Mouse (Mus musculus): ENCODE results near the gene Ccdc136. TPM values are rescaled to one million over a fixed set of nuclear protein-coding genes. Genes with fewer than 3 reads are reported as not detected.
A peak's percentile ranks its signal among the peaks of the same experiment; 100 is the strongest.

Ccdc136 gene
- total and polyA plus RNA-seq, 3 experiments, result 0.22 TPM; not detected in 2

GRCm38 (mm10) chr6:29347189-29347588, 48.9 kb upstream of the Ccdc136 start (continued):
- no peak for TF ChIP-seq HCFC1 (IDR thresholded peaks at IDR 0.05; ENCODE audit: low read depth, low read length)
- 0 out of 2 replicates have a peak, but pooled peaks have one; percentile 67 for TF ChIP-seq CHD1 (IDR thresholded peaks at IDR 0.05; ENCODE audit: low read depth, low read length)
- TF ChIP-seq MYC (IDR thresholded peaks at IDR 0.05; ENCODE audit: low read depth, low read length), result peak; percentile 56

- Histone ChIP-seq H3K27me3 (ENCODE audit: control insufficient read depth in 1 of 2, insufficient read depth in 2 of 2, low read length in 2 of 2) (peaks cover 6 to 7% of the 10 kb centered on the region in 2 experiments), H3K79me2 (ENCODE audit: control insufficient read depth, insufficient read depth, low read length, poor library complexity) (peaks cover 30% of the 10 kb centered on the region), H3K27ac (ENCODE audit: control insufficient read depth, low read depth, low read length) (peak within 1 kb of the TSS; percentile 64), H3K9ac (ENCODE audit: control insufficient read depth, low read depth, low read length, poor library complexity, severe bottlenecking) (peak within 1 kb of the TSS; percentile 90), H3K36me3 (ENCODE audit: control insufficient read depth in 1 of 2, insufficient read depth in 2 of 2, low read length in 2 of 2) (peaks cover 0 to 18% of the 10 kb centered on the region in 2 experiments; a peak in 3 of 4 replicates), H3K9me3 (replicated peaks; ENCODE audit: insufficient read depth, low read length) (no peaks in the 10 kb centered on the region), H3K4me1 (ENCODE audit: control insufficient read depth in 1 of 2, insufficient read depth in 2 of 2, low read length in 2 of 2) (peaks cover 7 to 12% of the 10 kb centered on the region in 2 experiments), H3K4me3 (ENCODE audit: control insufficient read depth in 1 of 2, insufficient read depth in 1 of 2, low read depth in 2 of 2, low read length in 2 of 2) (peak within 1 kb of the TSS; percentile 82 to 95)
- peak; percentile 99 for DNase-seq (ENCODE audit: low read depth, low spot score)
- TF ChIP-seq SMC3 (IDR thresholded peaks at IDR 0.05; ENCODE audit: low read depth, low read length) (no peak), MEF2A (IDR thresholded peaks at IDR 0.05; ENCODE audit: extremely low read depth, insufficient replicate concordance, low read depth, low read length, poor library complexity, severe bottlenecking) (no peak), USF2 (IDR thresholded peaks at IDR 0.05; ENCODE audit: borderline replicate concordance in 1 of 2, insufficient read depth in 1 of 2, low read depth in 1 of 2, low read length in 2 of 2) (no peak), POLR2AphosphoS2 (IDR thresholded peaks at IDR 0.05; ENCODE audit: low read length) (peak; percentile 88), HCFC1 (IDR thresholded peaks at IDR 0.05; ENCODE audit: low read depth, low read length) (peak; percentile 75), ELF1 (IDR thresholded peaks at IDR 0.05; ENCODE audit: low read depth, low read length) (peak; percentile 50; the same call in 1 of the 2 replicates), NRF1 (IDR thresholded peaks at IDR 0.05; ENCODE audit: insufficient read depth, low read depth, low read length, poor library complexity, severe bottlenecking) (peak; percentile 52; the same call in 1 of the 2 replicates), KAT2A (conservative IDR thresholded peaks at IDR 0.05; ENCODE audit: low read depth, low read length) (no peak), SIN3A (IDR thresholded peaks at IDR 0.05; ENCODE audit: low read length) (peak; percentile 70; the same call in 1 of the 2 replicates), CHD1 (IDR thresholded peaks at IDR 0.05; ENCODE audit: low read depth, low read length) (no peak), RAD21 (IDR thresholded peaks at IDR 0.05; ENCODE audit: low read depth, low read length) (no peak), NELFE (IDR thresholded peaks at IDR 0.05; ENCODE audit: low read depth, low read length) (peak; percentile 91), POLR2AphosphoS5 (IDR thresholded peaks at IDR 0.05; ENCODE audit: borderline replicate concordance, low read depth, low read length) (no peak; the same call in 1 of the 2 replicates), TCF12 (IDR thresholded peaks at IDR 0.05; ENCODE audit: low read depth, low read length) (peak; percentile 59; the same call in 1 of the 2 replicates), BHLHE40 (IDR thresholded peaks at IDR 0.05; ENCODE audit: borderline replicate concordance, low read depth, low read length) (no peak), CTCF (IDR thresholded peaks at IDR 0.05 in 2 of 3, conservative IDR thresholded peaks at IDR 0.05 in 1 of 3; ENCODE audit: control insufficient read depth in 1 of 3, insufficient read depth in 1 of 3, low read depth in 2 of 3, low read length in 3 of 3, poor library complexity in 1 of 3, severe bottlenecking in 1 of 3) (no peak), MYB (IDR thresholded peaks at IDR 0.05; ENCODE audit: low read depth, low read length) (no peak), CHD2 (IDR thresholded peaks at IDR 0.05; ENCODE audit: low read length) (no peak), MAX (IDR thresholded peaks at IDR 0.05; ENCODE audit: low read length) (no peak), TBP (IDR thresholded peaks at IDR 0.05; ENCODE audit: low read depth, low read length) (peak; percentile 80; the same call in 1 of the 2 replicates), ZNF384 (IDR thresholded peaks at IDR 0.05; ENCODE audit: low read depth, low read length) (no peak), USF1 (IDR thresholded peaks at IDR 0.05; ENCODE audit: low read depth, low read length) (no peak), GATA1 (IDR thresholded peaks at IDR 0.05; ENCODE audit: low read depth, low read length) (no peak), RCOR1 (IDR thresholded peaks at IDR 0.05; ENCODE audit: low read depth, low read length) (0 out of 2 replicates have a peak, but pooled peaks have one; percentile 28), GABPA (IDR thresholded peaks at IDR 0.05; ENCODE audit: low read depth, low read length) (no peak), TAL1 (IDR thresholded peaks at IDR 0.05; ENCODE audit: low read length) (no peak), ETS1 (IDR thresholded peaks at IDR 0.05; ENCODE audit: low read depth, low read length) (no peak), MAFK (IDR thresholded peaks at IDR 0.05; ENCODE audit: borderline replicate concordance, low read depth, low read length) (no peak), ZMIZ1 (IDR thresholded peaks at IDR 0.05; ENCODE audit: low read depth, low read length) (peak; percentile 96), POLR2A (IDR thresholded peaks at IDR 0.05; ENCODE audit: control insufficient read depth in 1 of 2, insufficient read depth in 1 of 2, low read depth in 1 of 2, low read length in 2 of 2, poor library complexity in 1 of 2) (peak; percentile 95 to 99), EP300 (IDR thresholded peaks at IDR 0.05; ENCODE audit: low read depth in 1 of 2, low read length in 2 of 2) (no peak), ZKSCAN1 (IDR thresholded peaks at IDR 0.05; ENCODE audit: low read depth, low read length) (no peak)
Observed at GRCm38 (mm10) chr6:29347665-29348370, 48.3 kb upstream of the Ccdc136 start, which contains the start of gene Calu. Gene Calu, plus strand, starts transcription at chr6:29348069.
